ENCODE assay signal across 10 mouse cellular contexts in the genomic region with DNA sequence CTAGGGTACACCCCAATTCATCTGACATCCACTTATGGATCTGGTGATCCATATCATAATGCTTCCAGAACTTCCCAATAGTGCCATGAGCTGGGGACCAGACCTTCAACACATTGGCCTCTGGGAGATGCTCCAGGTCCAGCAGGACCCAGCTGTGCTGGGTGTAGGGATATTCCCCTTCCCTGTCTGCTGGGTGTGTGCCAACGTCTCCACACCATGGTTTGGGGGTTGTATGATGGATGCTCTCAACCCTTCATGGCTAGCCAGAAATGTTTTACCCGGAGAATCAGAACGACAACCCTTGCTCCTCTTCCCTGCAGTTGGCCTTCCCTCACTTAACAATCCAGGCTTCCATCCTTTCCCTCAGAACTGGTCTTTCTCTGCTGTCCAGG. TPM values are rescaled to one million over a fixed set of nuclear protein-coding genes. Genes with fewer than 3 reads are reported as not detected.
DNase-seq lines count a peak whose midpoint lies in the region; ATAC-seq and TF ChIP-seq lines count a peak whose summit lies in the region.
"Had no signal": no experiment of that assay in that cellular context is flagged by ENCODE, and none has a peak within 500 bp of the region (broad histone marks: within the 10 kb centered on the region; RNA-seq: fewer than 3 reads in every experiment).

No protein-coding gene starts in this region.

- H3K4me1 ChIP-seq in heart, adult 2 months (ENCODE audit: control insufficient read depth, insufficient read depth, low read length) = peaks cover 12% of the 10 kb centered on the region
- H3K4me1 ChIP-seq in bone marrow macrophage, adult 2 months (ENCODE audit: control insufficient read depth, insufficient read depth, low read length) = peaks cover 22% of the 10 kb centered on the region
- no peaks in the 10 kb centered on the region for H3K4me1 ChIP-seq in neural tube, embryonic 15.5 days

- ATAC-seq in granulocyte monocyte progenitor cell, adult 5-6 weeks (replicated peaks; ENCODE audit: poor library complexity, severe bottlenecking) = no peak
- no peak for ATAC-seq in neural tube, embryonic 15.5 days (ENCODE audit: low FRiP score)

- no peaks in the 10 kb centered on the region for H3K79me2 ChIP-seq in heart, adult 2 months (replicated peaks; ENCODE audit: control insufficient read depth, insufficient read depth, low read length)

- no peak overlapping the region for H3K4me3 ChIP-seq in heart, adult 2 months
- H3K4me3 ChIP-seq in bone marrow macrophage, adult 2 months (ENCODE audit: insufficient read depth, low read length) = no peak overlapping the region
- no peak overlapping the region for H3K4me3 ChIP-seq in neural tube, embryonic 15.5 days (replicated peaks)
- H3K4me3 ChIP-seq: erythroblast, embryonic 14.5 days had no signal

- H3K4me2 ChIP-seq in neural tube, embryonic 15.5 days = no peak overlapping the region

- peak overlapping the region; percentile 77 for H3K27ac ChIP-seq in heart, adult 2 months
- H3K27ac ChIP-seq in bone marrow macrophage, adult 2 months (ENCODE audit: insufficient read depth, low read depth, low read length) = peak overlapping the region; percentile 32; the same call in 1 of the 2 replicates
- no peak overlapping the region for H3K27ac ChIP-seq in neural tube, embryonic 15.5 days (replicated peaks)

- H3K9me3 ChIP-seq in neural tube, embryonic 15.5 days (replicated peaks) = no peaks in the 10 kb centered on the region

- peak in 1 of 2 experiments; percentile 64 for DNase-seq in heart, adult 2 months
- no peak for DNase-seq in heart, adult 9 months (ENCODE audit: low spot score in 2 of 2)
- DNase-seq in left cerebral cortex, postnatal 4 days = peak; percentile 33
- no peak for DNase-seq in left cerebral cortex, postnatal 25 days (ENCODE audit: low spot score in 2 of 2)
- DNase-seq in lung, postnatal 4 days = peak; percentile 49 to 70
- DNase-seq: midbrain, embryonic 14.5 days had no signal

- no peak for TF ChIP-seq CTCF in heart, adult 2 months (IDR thresholded peaks at IDR 0.05)
- no peak for TF ChIP-seq CTCF in bone marrow macrophage, adult 2 months (IDR thresholded peaks at IDR 0.05; ENCODE audit: low read depth, low read length)

- no peak for TF ChIP-seq POLR2A in heart, adult 2 months (IDR thresholded peaks at IDR 0.05; ENCODE audit: insufficient read depth, low read depth, low read length)
- no peak for TF ChIP-seq POLR2A in bone marrow macrophage, adult 2 months (IDR thresholded peaks at IDR 0.05; ENCODE audit: borderline replicate concordance, low read depth, low read length)

- 49% methylated on average over 3 of the region's 3 CpGs for whole genome bisulfite sequencing in heart, adult 2 months
- WGBS in neural tube, embryonic 15.5 days = 89% methylated on average over 3 of the region's 3 CpGs

- no peaks in the 10 kb centered on the region for H3K36me3 ChIP-seq in heart, adult 2 months (ENCODE audit: control insufficient read depth, insufficient read depth, low read length)
- H3K36me3 ChIP-seq in neural tube, embryonic 15.5 days = no peaks in the 10 kb centered on the region

- TF ChIP-seq EP300 in heart, adult 2 months (IDR thresholded peaks at IDR 0.05; ENCODE audit: insufficient read depth, low read depth, low read length) = no peak

- no peaks in the 10 kb centered on the region for H3K27me3 ChIP-seq in heart, adult 2 months (ENCODE audit: control insufficient read depth, insufficient read depth, low read length)
- H3K27me3 ChIP-seq in neural tube, embryonic 15.5 days (replicated peaks) = no peaks in the 10 kb centered on the region

- intact Hi-C loops in heart, adult 2 months (cut with DNase I) = loop anchor here (1.0 kb wide), 1 partner anchor 68 kb away; no protein-coding TSS in a partner anchor
- intact Hi-C loops in left cerebral cortex, postnatal 4 days (cut with DNase I) = no loop called here
- intact Hi-C loops in left cerebral cortex, postnatal 25 days (cut with DNase I) = no loop called here

- H3K9ac ChIP-seq in heart, adult 2 months (ENCODE audit: low read depth, low read length) = no peak overlapping the region
- no peak overlapping the region for H3K9ac ChIP-seq in neural tube, embryonic 15.5 days (replicated peaks)

RNA-seq across cellular contexts. Expression of a gene that starts 58.5 kb away (rescaled TPM):
- 1 to 10 TPM; 3.0 to 5.7 TPM for total RNA-seq in heart, adult 2 months (2021)
- polyA plus RNA-seq in heart, adult 2 months (2012; rRNA removed) = 9.1 and 12.6 TPM in 2 replicates
- 1 to 10 TPM; 6.3 to 8.1 TPM for total RNA-seq in left cerebral cortex, postnatal 4 days (2021)
- 10 to 100 TPM; 47.2 to 55.9 TPM for total RNA-seq in left cerebral cortex, postnatal 25 days (2021)
- 64.0 and 65.2 TPM in 2 replicates for polyA plus RNA-seq in bone marrow macrophage, adult 2 months (2012; ENCODE audit: insufficient read depth, insufficient read length, missing spikeins)
- total RNA-seq in granulocyte monocyte progenitor cell, adult 5-6 weeks (2014; fragmentation: Nextera tagmentation) = 35.1 and 50.4 TPM in 2 replicates
- total RNA-seq in granulocyte monocyte progenitor cell, adult 5-6 weeks (2017) = 137 and 160 TPM in 2 replicates
- polyA plus RNA-seq in neural tube, embryonic 15.5 days (2015; fragmentation: Nextera tagmentation; extraction: Ambion mirVana) = 5.7 and 6.0 TPM in 2 replicates

Comparison
In these comparisons a context has a peak if more than half of its experiments do, and no peak if none do; other contexts are left out.
1. DNase-seq: peak in left cerebral cortex, postnatal 4 days (single experiment) and lung, postnatal 4 days (2 of 2); none in heart, adult 9 months (0 of 2) and left cerebral cortex, postnatal 25 days (0 of 2).